Mouse (Mus musculus) liver, embryonic 14.5 days (tissue): ENCODE measurements around the gene Gpr132. TPM values are rescaled to one million over a fixed set of nuclear protein-coding genes. Genes with fewer than 3 reads are reported as not detected.

ENCODE experiments used
- ATAC-seq: fragments of 200-750 bp; cut with Nextera tagmentation; 2 replicates; pipeline ENCODE4 v1.8.0; 2017; ENCODE audit warnings: moderate number of reproducible peaks, mild to moderate bottlenecking, moderate library complexity; ENCODE audit not compliant: insufficient read depth
- DNase-seq, 3 experiments: peaks; one replicate each; pipeline ENCODE4 v3.0.0-alpha.2; 2012 to 2013; ENCODE audit warnings: low read depth in 3 of 3, low spot score in 3 of 3
- H3K27ac ChIP-seq: fragments of 300-500 bp; sonication (generic); 2 replicates; pipeline ENCODE4 v1.5.1; 2014; ENCODE audit warnings: moderate library complexity, mild to moderate bottlenecking, control low read depth, inconsistent platforms
- H3K27me3 ChIP-seq: fragments of 300-500 bp; sonication (generic); 2 replicates; pipeline ENCODE4 v1.6.1; 2014; ENCODE audit warnings: mild to moderate bottlenecking, low read length, moderate library complexity; ENCODE audit not compliant: control insufficient read depth, insufficient read depth
- H3K36me3 ChIP-seq: fragments of 300-500 bp; sonication (generic); replicated peaks from 2 replicates; pipeline ENCODE4 v1.6.1; 2014; ENCODE audit warnings: low read depth; ENCODE audit not compliant: control insufficient read depth, insufficient read depth
- H3K4me1 ChIP-seq, 2 experiments: fragments of 200-500 bp in 1 of 2; fragments of 300-500 bp in 1 of 2; sonication (generic) in 1 of 2; replicated peaks; 2 replicates each; pipeline ENCODE4 v1.6.1; 2012 to 2014; ENCODE audit warnings: antibody characterized with exemption in 1 of 2, inconsistent platforms in 1 of 2, low read length in 1 of 2; ENCODE audit not compliant: control insufficient read depth in 2 of 2, insufficient read depth in 2 of 2
- H3K4me2 ChIP-seq: fragments of 300-500 bp; sonication (generic); 2 replicates; pipeline ENCODE4 v1.6.1; 2014; ENCODE audit warnings: low read depth, mild to moderate bottlenecking, control low read depth, moderate library complexity
- H3K4me3 ChIP-seq, 2 experiments: fragments of 200-500 bp in 1 of 2; fragments of 300-500 bp in 1 of 2; sonication (generic) in 1 of 2; 2 replicates each; pipeline ENCODE4 v1.5.1; 2012 to 2014; ENCODE audit warnings: low read depth in 2 of 2, low read length in 2 of 2, mild to moderate bottlenecking in 2 of 2, control low read depth in 1 of 2, inconsistent platforms in 1 of 2, moderate library complexity in 1 of 2; ENCODE audit not compliant: insufficient read depth in 1 of 2
- H3K9ac ChIP-seq: fragments of 300-500 bp; sonication (generic); replicated peaks from 2 replicates; pipeline ENCODE4 v1.6.1; 2014; ENCODE audit warnings: mild to moderate bottlenecking, control low read depth, moderate library complexity
- H3K9me3 ChIP-seq: fragments of 300-500 bp; sonication (generic); 2 replicates; pipeline ENCODE4 v1.6.1; 2016; ENCODE audit warnings: low read length, mixed read lengths; ENCODE audit not compliant: control insufficient read depth
- CTCF ChIP-seq: IDR thresholded peaks from 2 replicates; pipeline ENCODE4 v1.5.1; 2016; ENCODE audit warnings: antibody characterized with exemption, low read depth, control low read depth
- EP300 ChIP-seq: IDR thresholded peaks from 2 replicates; pipeline ENCODE4 v1.6.1; 2016; ENCODE audit warnings: antibody characterized with exemption, low read depth
- WGBS: fragments of 180-500 bp; shearing (Covaris S2); extraction: QIAGEN DNeasy Blood & Tissue Kit; methylation state at CpG from one replicate; pipeline ENCODE4 v1.1.7; 2014; ENCODE audit not compliant: insufficient replicate concordance; 5-methylcytosine and 5-hydroxymethylcytosine counted together
- polyA plus RNA-seq, 2 experiments: library from polyadenylated mRNA; depleted of rRNA in 1 of 2; stranded (reverse) in 1 of 2; unstranded in 1 of 2; fragments of >200 nt; fragmentation: Nextera tagmentation in 1 of 2; extraction: Ambion mirVana in 1 of 2; gene quantifications; 2 replicates each; pipeline versions ENCODE4 v1.2.1 to v1.2.3; 2012 to 2014

Gpr132 gene
- polyA plus RNA-seq, 2 experiments: 0.27 to 0.51 TPM

DNA sequence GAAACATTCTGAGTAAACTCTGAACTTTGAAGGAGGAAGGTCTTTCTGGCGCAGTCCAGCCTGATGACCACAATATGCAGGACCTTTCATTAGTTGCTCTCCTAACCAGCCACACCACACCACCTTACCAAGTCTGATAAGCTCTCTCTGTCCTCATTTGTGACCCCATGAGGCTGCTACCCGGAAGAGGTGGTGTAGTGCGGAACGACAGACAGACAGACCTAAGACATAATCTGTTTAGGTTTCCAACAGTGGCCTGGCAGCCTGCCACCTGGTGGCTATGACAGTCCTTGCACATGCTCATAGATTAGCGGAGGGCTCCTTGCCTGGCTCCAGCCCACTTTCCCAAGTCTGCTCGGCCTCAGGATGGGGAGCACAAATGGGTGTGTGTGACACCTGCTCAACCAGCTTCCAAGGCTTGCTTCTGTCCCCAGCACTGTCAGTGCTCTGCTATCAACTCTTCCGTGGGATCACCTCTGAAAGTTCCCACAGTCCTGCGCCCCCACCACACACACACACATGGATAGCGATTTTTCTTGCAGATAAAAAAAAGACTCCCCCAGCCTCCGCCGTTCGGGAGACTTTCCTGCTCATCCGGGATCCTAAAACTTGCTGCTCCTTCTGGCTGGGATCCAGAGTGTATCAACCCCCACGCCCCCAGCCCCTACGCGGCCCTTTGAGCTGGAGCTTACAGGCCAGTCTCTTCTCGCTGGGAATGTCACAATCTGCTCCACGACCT is 5.6 kb upstream of the Gpr132 start:
- TF ChIP-seq EP300 (no peak), CTCF (peak; percentile 91)
- H3K4me2 ChIP-seq: no peak overlapping the region
- 18% methylated on average over 18 of the region's 18 CpGs for WGBS
- DNase-seq (no peak), ATAC-seq (no peak)
- H3K27me3 ChIP-seq: peaks cover 49% of the 10 kb centered on the region
- H3K9me3 ChIP-seq: no peaks in the 10 kb centered on the region
- peaks cover 3 to 5% of the 10 kb centered on the region in 2 experiments; a peak in 3 of 4 replicates for H3K4me1 ChIP-seq
- no peaks in the 10 kb centered on the region for H3K36me3 ChIP-seq
- H3K4me3 ChIP-seq: no peak overlapping the region
- H3K27ac ChIP-seq: no peak overlapping the region
- H3K9ac ChIP-seq: no peak overlapping the region

DNA sequence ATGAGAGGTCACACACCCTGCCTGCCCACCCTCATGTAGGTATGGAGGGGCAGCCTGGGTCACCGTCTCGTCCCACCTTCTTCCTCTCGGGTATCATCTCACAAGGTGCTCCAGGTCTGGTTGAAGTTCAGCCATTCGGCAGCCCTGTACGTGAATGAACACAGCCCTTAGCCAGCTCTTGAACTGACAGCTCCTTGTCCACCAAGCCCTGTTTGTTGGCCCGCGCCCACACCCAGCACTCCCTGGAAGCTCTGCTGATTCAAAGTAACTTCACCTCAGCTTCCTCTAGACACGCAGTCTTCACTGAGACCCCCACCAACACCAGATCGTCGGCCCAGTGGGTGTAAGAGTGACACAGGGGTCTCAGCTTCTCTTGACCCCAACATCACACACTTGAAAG is 5.0 kb upstream of the Gpr132 start:
- no peak for TF ChIP-seq EP300
- TF ChIP-seq CTCF: no peak
- Histone ChIP-seq H3K9ac (no peak overlapping the region), H3K36me3 (no peaks in the 10 kb centered on the region), H3K27ac (no peak overlapping the region), H3K27me3 (peaks cover 43% of the 10 kb centered on the region), H3K4me1 (peaks cover 3 to 5% of the 10 kb centered on the region in 2 experiments), H3K4me3 (no peak overlapping the region), H3K9me3 (no peaks in the 10 kb centered on the region), H3K4me2 (no peak overlapping the region)
- WGBS: 62% methylated on average over 10 of the region's 10 CpGs
- DNase-seq: no peak
- ATAC-seq: no peak

- 54% methylated on average over 2 of the region's 2 CpGs for WGBS
- Histone ChIP-seq H3K9ac (no peak overlapping the region), H3K4me1 (peaks cover 3 to 5% of the 10 kb centered on the region in 2 experiments; a peak in 3 of 4 replicates), H3K4me2 (no peak overlapping the region), H3K27me3 (peaks cover 26% of the 10 kb centered on the region), H3K27ac (no peak overlapping the region), H3K4me3 (no peak overlapping the region), H3K36me3 (no peaks in the 10 kb centered on the region), H3K9me3 (no peaks in the 10 kb centered on the region)
- ATAC-seq (no peak), DNase-seq (no peak)
- TF ChIP-seq EP300: no peak
- TF ChIP-seq CTCF: no peak
Observed at GRCm38 (mm10) chr12:112871272-112871671, 3.2 kb upstream of the Gpr132 start.

GRCm38 (mm10) chr12:112870775-112871174 is 2.7 kb upstream of the Gpr132 start:
- TF ChIP-seq CTCF: no peak
- no peak for TF ChIP-seq EP300
- Histone ChIP-seq H3K27ac (no peak overlapping the region), H3K36me3 (no peaks in the 10 kb centered on the region), H3K9me3 (no peaks in the 10 kb centered on the region), H3K4me2 (no peak overlapping the region), H3K27me3 (peaks cover 21% of the 10 kb centered on the region), H3K4me1 (peaks cover 0 to 5% of the 10 kb centered on the region in 2 experiments; a peak in 2 of 4 replicates), H3K9ac (no peak overlapping the region), H3K4me3 (no peak overlapping the region)
- ATAC-seq (no peak), DNase-seq (no peak)
- WGBS: 19% methylated on average over 13 of the region's 13 CpGs

DNA sequence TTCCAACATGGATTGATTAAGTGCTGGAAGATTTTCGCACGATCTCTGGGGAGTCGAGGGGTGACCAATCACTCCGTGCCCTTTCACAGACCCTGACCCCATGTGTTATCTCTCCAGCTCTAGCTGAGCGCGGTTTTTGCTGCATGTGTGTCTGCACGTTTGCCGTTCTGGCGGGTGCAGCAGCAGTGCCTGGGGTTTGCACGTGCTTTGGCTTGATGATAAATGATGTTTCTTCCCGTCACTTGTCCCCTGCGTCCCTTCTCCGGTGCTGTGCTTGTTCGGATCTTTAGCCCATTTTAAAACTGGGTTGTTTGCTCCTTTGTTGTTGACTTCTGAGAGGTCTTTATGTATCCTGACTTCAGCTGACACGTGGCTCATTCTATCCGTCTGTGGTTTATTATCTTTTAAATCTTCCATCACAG is 1.8 kb upstream of the Gpr132 start:
- DNase-seq (no peak), ATAC-seq (no peak)
- Histone ChIP-seq H3K4me1 (peaks cover 0 to 7% of the 10 kb centered on the region in 2 experiments; a peak in 2 of 4 replicates), H3K4me3 (no peak overlapping the region), H3K27ac (no peak overlapping the region), H3K4me2 (no peak overlapping the region), H3K36me3 (no peaks in the 10 kb centered on the region), H3K9ac (no peak overlapping the region), H3K27me3 (peaks cover 12% of the 10 kb centered on the region), H3K9me3 (no peaks in the 10 kb centered on the region)
- WGBS: 5% methylated on average over 16 of the region's 16 CpGs
- no peak for TF ChIP-seq CTCF
- no peak for TF ChIP-seq EP300
